Mouse (Mus musculus) liver (tissue): Measurements from ENCODE around the gene Ramp3.
A peak's percentile ranks its signal among the peaks of the same experiment; 100 is the strongest.

ENCODE experiments used
- DNase-seq: peaks from one replicate; pipeline ENCODE4 v3.0.0-alpha.2; 2020; ENCODE audit warnings: mixed read lengths

Gene Ramp3

GRCm38 (mm10) chr11:6670826-6671225, 12.5 kb downstream of the Ramp3 start:
- no peak for DNase-seq

GRCm38 (mm10) chr11:6674701-6675100, 16.4 kb downstream of the Ramp3 start:
- no peak for DNase-seq

- DNase-seq: no peak
Measured at GRCm38 (mm10) chr11:6675402-6675801, 17.1 kb downstream of the Ramp3 start.

GRCm38 (mm10) chr11:6676641-6677040, 18.3 kb downstream of the Ramp3 start:
- no peak for DNase-seq

GRCm38 (mm10) chr11:6677530-6677929, 19.2 kb downstream of the Ramp3 start:
- DNase-seq: peak; percentile 10

GRCm38 (mm10) chr11:6679694-6680396, 21.5 kb downstream of the Ramp3 start:
- peak; percentile 14 for DNase-seq

GRCm38 (mm10) chr11:6680397-6680818, 22.1 kb downstream of the Ramp3 start:
- peak; percentile 64 for DNase-seq

GRCm38 (mm10) chr11:6684741-6685140, 26.4 kb downstream of the Ramp3 start:
- no peak for DNase-seq

- DNase-seq: no peak
Measured at GRCm38 (mm10) chr11:6688888-6689287, 30.6 kb downstream of the Ramp3 start.

- DNase-seq: no peak
Measured at GRCm38 (mm10) chr11:6692341-6692740, 34.0 kb downstream of the Ramp3 start.

GRCm38 (mm10) chr11:6694114-6694513, 35.8 kb downstream of the Ramp3 start:
- DNase-seq: no peak

GRCm38 (mm10) chr11:6695176-6695575, 36.9 kb downstream of the Ramp3 start:
- no peak for DNase-seq

- no peak for DNase-seq
Measured at GRCm38 (mm10) chr11:6696551-6696950, 38.2 kb downstream of the Ramp3 start.

- DNase-seq: no peak
Measured at GRCm38 (mm10) chr11:6697751-6698150, 39.4 kb downstream of the Ramp3 start.

GRCm38 (mm10) chr11:6698281-6698680, 40.0 kb downstream of the Ramp3 start:
- no peak for DNase-seq

GRCm38 (mm10) chr11:6702258-6702657, 43.9 kb downstream of the Ramp3 start:
- no peak for DNase-seq

- no peak for DNase-seq
Measured at GRCm38 (mm10) chr11:6704851-6705250, 46.5 kb downstream of the Ramp3 start.

GRCm38 (mm10) chr11:6705516-6705915, 47.2 kb downstream of the Ramp3 start:
- DNase-seq: no peak

GRCm38 (mm10) chr11:6706796-6707195, 48.5 kb downstream of the Ramp3 start:
- no peak for DNase-seq

GRCm38 (mm10) chr11:6708437-6708836, 50.1 kb downstream of the Ramp3 start:
- no peak for DNase-seq

- no peak for DNase-seq
Measured at GRCm38 (mm10) chr11:6710409-6710808, 52.1 kb downstream of the Ramp3 start.

GRCm38 (mm10) chr11:6720746-6721145, 62.4 kb downstream of the Ramp3 start:
- no peak for DNase-seq

GRCm38 (mm10) chr11:6726921-6727320, 68.6 kb downstream of the Ramp3 start:
- no peak for DNase-seq
